Mouse (Mus musculus) kidney, postnatal 25 days (tissue): Measurements from ENCODE around the gene Ptrh2.

Experiments used
- DNase-seq, 2 experiments: peaks; one replicate each; pipeline ENCODE4 v3.0.0; 2021; ENCODE audit warnings: mixed read lengths in 2 of 2

Ptrh2 gene

GRCm38 (mm10) chr11:86683395-86684125 lies at the start of gene Ptrh2, which contains the start of gene Vmp1:
Gene Ptrh2 (plus strand): TSS chr11:86683985.
Gene Vmp1 (minus strand): TSS chr11:86683836.
- DNase-seq = peak; percentile 96 to 97

DNA sequence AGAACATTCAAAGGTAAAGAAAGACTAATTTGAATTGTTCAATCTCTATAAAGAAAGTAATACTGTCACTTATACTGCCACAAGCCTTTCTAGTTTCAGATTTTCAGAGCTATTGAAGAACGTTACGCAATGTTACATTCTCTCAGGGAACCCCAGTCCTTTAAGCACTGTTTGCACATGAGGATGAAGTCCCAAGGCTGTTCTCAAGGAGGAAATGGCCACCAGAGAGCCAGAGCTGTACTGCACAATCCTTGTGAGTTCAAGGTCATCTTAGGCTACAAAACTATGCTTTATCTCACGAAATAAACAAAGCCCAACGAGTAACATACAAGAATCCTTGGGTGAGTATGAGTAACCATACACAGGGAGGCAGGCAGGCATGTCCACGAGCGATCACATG lies 49.4 kb upstream of the Ptrh2 start:
- no peak for DNase-seq

GRCm38 (mm10) chr11:86637697-86638096 lies 46.1 kb upstream of the Ptrh2 start:
- no peak for DNase-seq

DNA sequence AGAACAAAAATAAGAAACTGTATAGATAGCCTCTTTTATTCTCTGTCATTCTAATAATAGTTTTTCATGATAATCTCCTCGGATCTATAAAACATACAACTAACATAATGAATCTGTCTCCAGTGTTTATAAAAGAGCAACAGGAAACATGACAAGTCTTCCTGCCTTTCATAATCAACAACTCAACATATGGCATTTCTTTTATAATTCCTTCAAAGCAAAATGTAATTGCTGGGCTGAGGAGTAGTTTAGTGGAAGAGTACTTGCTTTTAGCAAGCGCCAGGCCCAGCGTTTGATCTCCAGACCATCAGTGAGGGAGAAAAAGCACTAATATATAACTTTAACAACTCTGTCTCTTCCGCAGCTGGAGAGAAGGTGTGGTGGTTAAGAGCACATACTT lies 42.1 kb upstream of the Ptrh2 start:
- DNase-seq = no peak

- DNase-seq = no peak
These were observed 39.2 kb upstream of the Ptrh2 start for GRCm38 (mm10) chr11:86644553-86644952.

DNA sequence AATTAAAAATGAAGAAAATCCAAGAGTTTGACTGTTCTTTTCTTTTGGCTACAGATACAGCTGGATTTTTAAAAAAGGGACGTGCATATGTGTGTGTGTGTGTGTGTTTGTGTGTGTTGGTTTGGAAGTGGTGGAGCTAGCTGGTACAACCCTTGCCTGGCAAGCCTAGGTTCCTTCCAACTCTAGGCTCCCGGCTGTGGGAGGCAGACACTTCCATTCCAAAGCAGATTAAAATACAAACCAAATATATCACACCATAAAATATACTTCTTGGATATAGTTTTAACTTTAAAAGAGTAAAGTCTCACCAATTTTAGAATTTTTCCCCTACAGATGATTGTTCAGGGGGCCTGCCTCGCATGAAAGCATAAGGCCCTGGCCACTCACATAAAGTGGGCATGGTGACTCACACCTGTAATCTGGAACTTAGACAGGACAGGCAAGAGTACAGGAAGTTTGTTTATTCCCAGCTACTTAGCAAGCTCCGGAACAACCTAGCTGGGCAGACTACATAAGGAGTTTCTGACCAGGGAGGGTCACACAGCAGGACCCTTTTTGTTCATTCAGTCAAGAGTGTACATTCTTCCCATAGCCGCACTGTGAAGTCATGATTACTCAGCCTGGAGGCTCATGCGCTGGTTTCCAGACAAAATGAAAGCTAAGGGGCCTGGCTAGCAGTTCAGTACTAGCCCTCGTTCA lies 37.5 kb upstream of the Ptrh2 start:
- DNase-seq = no peak

GRCm38 (mm10) chr11:86646885-86647459 lies 36.8 kb upstream of the Ptrh2 start:
- DNase-seq = no peak

DNA sequence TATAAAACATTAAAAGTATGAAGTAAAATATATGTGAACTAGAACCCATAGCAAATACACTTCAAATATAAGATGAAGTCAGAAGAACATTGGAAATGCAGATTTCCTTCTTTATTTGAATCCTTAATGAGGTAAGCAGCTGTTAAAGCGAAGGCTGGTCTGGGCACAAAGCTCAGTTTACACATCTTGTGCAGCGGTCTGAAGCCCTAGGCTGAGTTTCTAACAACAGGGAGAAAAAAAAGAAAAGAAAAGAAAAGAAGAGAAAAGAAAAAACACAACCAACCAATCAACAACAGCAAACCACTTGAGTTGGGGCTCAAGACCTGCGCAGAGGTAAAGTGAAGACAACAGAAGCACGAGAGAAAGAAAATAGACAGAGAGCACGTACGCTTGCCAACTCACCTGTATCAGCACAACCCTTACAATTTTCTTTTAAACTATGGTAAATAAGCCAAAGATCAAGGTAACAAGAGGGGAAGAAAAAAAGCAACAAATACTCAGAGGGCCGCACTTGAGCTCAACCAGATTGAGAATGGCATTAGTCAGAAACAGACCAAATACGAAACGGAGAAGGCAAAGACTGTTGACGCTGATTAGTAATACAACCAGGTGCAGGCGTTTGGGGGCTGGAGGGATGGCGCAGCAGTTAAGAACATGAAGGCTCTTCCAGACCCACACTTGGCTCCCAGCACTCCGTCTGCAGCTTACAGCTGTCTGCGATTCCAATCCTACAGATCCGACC lies 35.9 kb upstream of the Ptrh2 start:
- DNase-seq = no peak

- no peak for DNase-seq
These were observed 34.2 kb upstream of the Ptrh2 start for GRCm38 (mm10) chr11:86649542-86649941.

DNA sequence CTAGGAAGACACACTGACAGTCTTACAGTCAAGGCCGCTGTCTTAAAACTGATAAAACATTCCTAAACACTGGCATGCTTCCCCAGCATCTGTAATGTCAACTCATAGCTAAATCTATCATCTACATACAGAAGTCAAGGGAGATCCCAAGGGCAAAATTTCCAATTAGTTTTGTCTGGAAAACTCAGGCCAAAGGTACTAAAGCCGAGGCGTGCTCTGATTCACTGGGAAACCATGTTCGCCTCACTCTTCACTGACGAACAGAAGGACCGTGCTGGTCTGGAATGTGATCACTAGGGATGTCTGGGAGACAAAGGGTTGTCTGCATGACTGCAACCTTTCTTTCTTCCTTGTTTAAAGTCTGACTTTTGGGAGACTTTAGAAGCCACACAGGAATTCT lies 33.1 kb upstream of the Ptrh2 start:
- no peak for DNase-seq

DNA sequence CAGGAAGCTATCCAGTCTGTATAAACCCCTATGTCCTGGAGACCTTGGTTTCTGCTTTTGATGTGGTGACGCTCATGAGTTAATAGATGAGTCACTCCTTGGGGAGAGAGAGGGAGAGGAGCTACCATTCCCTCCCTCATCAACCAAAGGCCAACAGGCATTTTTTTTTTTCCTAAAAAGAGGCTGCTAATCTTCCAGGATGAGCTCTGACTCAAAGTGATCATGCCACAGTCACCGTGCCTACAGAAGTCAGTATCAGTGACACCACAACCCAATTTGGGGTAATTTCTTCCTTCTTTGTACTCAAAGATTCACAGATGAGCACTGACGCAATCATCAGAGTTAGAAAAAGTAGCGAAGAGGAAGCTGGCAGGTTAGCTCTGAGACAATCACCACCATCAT lies 31.2 kb upstream of the Ptrh2 start:
- DNase-seq = no peak

DNA sequence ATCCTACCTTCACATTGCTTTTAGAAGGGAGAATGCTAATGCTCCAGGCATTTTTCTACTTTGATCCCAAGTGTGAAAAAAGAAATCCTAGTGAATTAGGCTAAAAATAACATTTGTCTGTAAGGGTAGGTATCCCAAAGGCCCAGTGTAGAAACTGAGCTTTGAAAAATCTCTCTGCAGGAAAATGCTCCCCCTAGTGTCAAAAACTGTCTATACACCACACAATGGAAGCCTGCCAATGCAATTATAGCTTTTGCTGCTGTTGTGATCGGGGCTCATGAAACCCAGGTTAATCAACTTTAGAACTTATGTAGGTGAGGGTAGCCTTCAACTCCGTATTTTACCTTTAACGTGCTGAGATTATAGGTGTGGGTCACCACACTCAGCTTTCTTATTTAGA lies 30.3 kb upstream of the Ptrh2 start:
- DNase-seq = peak; percentile 36 to 69

GRCm38 (mm10) chr11:86654096-86654495 lies 29.7 kb upstream of the Ptrh2 start:
- DNase-seq = no peak

DNA sequence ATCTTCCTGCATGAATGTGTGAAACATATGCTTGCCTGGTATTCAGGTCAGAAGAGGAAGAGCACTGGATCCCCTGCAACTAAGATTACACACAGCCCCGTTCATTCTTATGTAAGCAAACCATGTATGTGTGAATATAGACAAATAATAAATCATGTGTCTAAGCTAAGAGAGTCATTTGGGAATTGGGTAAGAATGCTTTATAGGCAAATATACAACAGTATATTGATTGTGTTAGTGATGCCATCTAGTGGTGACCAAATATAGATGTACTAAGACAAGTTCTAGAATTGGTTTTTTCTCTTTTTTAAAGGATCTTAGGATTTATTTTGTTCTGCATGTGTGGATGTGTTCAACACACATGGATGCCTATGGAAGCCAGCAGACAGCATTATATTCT lies 28.1 kb upstream of the Ptrh2 start:
- no peak for DNase-seq

- no peak for DNase-seq
These were observed 26.8 kb upstream of the Ptrh2 start for GRCm38 (mm10) chr11:86656849-86657567.

GRCm38 (mm10) chr11:86657863-86658262 lies 25.9 kb upstream of the Ptrh2 start:
- DNase-seq = no peak

- no peak for DNase-seq
These were observed 20.5 kb upstream of the Ptrh2 start for GRCm38 (mm10) chr11:86662986-86663895.

DNA sequence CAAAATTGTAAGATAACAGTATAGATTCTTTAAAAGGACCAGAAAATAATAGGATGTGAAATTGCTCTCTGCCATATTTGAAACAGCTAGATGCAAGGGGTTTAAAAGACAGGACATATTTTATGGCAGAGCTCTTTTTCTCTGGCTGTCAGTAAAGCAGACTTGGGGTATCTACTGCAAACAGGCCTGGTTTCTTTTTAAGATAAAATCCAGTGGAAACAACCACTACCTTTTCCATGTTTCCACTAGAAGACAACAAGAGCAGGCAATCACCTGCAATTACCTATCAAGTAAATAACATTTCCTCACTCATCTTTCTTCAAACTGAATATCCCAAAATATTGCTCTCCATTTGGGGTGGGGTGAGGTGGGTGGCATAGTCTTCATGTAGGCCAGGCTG lies 19.8 kb upstream of the Ptrh2 start:
- DNase-seq = no peak

DNA sequence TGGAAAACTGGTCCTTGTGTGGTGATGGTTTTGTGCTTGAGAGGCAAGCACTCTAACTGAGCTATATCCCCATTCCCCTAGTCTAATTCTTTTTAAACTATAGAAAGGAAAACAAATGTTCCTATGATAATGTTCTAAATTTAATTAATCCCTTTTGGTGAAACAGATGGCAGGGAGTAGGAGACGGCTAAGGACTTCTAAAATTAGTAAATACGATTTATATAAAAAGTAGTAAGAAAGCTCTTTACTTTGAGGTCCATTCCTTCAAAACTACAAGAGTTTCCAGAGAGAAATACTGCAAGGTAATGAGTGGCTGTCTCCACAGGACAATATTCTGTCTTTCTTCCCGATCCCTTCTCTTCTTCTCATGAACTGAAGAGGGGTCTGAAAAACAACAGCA lies 19.4 kb upstream of the Ptrh2 start:
- DNase-seq = no peak

GRCm38 (mm10) chr11:86667553-86667952 lies 16.2 kb upstream of the Ptrh2 start:
- DNase-seq = no peak

DNA sequence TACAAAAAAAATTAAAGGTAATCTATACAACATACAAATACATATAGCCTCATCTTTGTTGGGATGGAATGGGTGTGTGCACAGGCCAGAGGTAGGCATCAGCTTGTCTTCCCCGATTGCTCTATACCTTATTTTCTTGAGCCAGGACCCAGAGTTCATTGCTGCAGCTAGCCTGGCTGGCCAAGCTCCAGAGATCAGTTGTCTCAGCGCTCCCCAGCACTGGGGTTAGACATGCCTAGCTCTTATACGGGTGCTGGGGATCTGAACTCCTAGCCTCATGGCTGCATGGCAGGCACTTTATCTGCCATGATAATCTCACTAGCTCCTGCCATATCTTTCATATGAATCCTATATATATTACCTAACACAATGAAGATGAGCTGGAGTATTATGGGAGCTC lies 15.6 kb upstream of the Ptrh2 start:
- DNase-seq = no peak
